Mouse (Mus musculus) erythroid progenitor cell, adult 5-6 weeks (primary cell): Measurements from ENCODE around the gene Spaca1. TPM values are rescaled to one million over a fixed set of nuclear protein-coding genes. Genes with fewer than 3 reads are reported as not detected.
"Not testable (repeated sequence)": the region's sequence is repeated elsewhere in the genome, so short reads cannot be mapped to it uniquely, and the experiment has no call there.

Experiments used
- ATAC-seq: replicated peaks from 2 replicates; pipeline ENCODE4 v1.8.0; 2016; ENCODE audit warnings: moderate number of reproducible peaks, mild to moderate bottlenecking, moderate TSS enrichment, inconsistent platforms; ENCODE audit not compliant: poor library complexity, low FRiP score, severe bottlenecking
- total RNA-seq, 2 experiments: library from RNA; stranded (forward) in 1 of 2; stranded (reverse) in 1 of 2; fragments of 150-400 nt in 1 of 2; fragments of 186-747, 209-891 nt in 1 of 2; gene quantifications; 2 replicates each; pipeline versions ENCODE4 v1.2.3 to v1.2.4; 2015 to 2017; ENCODE audit warnings: low replicate concordance in 2 of 2

Spaca1 gene
- total RNA-seq (2015; ENCODE audit: low replicate concordance) (not detected in 2 replicates), total RNA-seq (2017; ENCODE audit: low replicate concordance) (not detected in 2 replicates)

DNA sequence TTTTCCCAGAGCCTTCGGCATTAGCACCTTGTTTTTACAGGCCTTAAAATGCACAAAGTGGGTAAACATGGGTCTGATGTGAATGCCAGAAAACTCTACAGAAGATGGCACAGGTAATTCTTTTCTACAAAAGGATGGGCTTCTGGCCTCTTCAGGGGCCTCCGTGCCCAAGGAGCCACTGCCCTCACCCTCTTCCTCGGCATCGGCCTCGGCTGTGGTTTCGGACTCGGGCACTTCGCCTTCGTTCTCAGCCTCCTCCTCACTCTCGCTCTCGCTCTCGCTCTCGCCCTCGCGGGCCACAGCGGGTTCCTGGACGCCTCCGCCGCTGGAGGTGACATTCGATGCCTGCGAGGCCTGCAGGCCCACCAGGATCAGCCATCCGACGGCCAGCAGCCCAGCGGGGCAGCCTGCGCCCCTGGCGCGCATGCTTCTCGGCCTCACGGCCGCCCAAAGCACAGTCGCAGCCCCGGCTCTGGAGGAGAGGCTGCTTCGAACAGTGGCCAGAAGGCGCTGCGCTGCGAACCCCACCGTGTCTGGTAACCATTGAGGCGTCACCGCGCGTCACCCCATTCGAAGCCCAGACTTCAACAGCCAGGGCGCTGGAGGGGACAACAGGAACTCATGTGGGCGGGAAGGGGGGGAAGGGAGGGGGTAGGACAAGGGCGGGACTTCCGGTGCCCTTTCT is at the start of gene Spaca1:
Gene Spaca1, minus strand, starts transcription at position 621 of the 685 bp plus-strand sequence.
- no peak for ATAC-seq

DNA sequence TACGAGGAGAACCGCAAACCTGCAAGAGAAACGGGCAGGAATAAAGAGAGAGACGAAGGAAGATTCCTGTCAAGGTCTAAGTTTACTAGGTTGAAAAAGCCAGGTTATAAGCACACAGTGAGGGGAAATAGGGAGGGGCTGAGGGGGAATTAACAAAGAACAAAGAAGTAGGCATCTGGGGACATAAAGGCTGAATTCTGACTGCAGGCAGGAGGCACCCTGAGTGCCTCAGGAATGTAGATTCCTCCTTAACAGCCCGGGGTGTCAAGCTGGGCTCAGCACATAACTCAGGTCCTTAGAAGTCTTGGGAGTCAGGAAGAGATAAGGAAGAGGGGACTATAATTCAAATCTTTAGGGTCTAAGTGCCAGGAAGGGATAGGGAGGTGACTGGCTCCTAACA is 37.3 kb upstream of the Spaca1 start:
- not testable (repeated sequence) for ATAC-seq

DNA sequence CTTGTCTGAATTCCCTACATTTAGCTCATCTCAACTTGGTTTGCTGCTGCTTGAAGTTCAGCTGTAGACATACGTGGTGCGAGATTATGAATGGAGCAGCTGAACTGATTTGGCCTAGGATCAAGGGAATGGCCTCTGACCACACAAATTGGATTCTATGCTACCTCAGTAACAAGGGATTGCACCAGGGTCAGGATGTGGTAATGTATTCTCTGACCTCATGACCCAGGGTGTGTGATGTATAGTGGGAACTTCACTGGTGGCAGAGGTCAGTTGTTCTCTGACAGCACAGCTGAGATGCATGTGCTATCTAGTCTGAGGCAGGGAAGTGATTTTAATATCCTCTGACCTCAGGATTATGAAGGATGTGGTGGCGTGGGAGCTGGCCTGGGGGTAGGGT is 31.1 kb upstream of the Spaca1 start:
- no peak for ATAC-seq

DNA sequence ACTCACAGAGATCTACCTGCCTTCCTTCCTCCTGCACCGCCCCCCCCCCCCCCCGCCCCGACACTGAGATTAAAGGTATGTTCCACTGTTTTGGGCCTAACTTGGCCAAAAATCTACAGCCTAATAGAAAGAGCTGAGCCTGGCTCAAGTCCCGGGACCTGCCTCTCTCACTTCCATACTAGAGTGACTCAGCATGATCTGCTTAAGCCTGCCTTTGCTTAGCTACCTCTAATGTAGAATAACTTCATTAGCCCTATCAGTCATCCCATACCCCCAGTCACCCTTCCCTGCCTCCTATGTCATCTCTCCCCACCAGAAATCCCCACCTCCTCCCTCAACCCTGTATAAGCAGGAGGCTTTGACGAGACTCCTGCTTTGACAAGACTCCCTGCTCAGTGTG is 19.0 kb upstream of the Spaca1 start:
- ATAC-seq: no peak

DNA sequence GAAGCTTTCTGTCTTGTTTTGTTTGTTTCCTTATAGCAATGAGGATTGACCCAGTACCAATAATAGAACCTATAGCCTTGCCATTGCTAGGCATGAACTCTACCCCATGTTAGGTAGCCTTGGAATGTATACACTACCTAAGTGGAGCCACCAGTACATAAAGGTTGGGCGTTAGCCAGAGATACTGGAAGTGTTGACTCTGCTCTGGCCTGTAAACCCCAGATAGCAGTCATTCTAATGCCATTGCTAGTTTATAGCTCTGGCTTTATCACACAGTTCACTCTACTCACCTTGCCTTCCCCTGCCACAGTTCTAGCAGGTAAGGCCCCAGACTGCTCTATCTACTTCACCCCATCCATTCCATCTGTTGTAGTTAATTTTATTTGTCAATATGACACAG is 8.3 kb upstream of the Spaca1 start:
- no peak for ATAC-seq

DNA sequence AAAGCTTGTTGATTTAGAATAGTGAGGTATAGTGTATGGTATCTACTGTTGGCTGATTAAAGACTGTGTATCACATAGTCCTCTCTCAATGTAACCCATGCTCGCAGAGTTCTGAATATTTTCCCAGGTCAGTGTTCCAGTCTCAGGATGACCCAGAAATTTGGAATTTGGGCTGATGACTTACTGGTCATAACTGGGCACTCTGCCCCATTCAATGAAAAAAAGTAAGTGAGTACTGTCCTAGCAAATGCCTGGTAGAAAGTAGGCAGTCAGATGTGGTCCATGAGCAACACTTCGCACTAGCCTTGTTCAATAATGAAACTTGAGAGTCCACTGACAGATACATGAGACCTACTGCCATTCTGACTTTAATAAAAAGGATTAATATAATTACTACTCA is 23.2 kb downstream of the Spaca1 start:
- no peak for ATAC-seq

DNA sequence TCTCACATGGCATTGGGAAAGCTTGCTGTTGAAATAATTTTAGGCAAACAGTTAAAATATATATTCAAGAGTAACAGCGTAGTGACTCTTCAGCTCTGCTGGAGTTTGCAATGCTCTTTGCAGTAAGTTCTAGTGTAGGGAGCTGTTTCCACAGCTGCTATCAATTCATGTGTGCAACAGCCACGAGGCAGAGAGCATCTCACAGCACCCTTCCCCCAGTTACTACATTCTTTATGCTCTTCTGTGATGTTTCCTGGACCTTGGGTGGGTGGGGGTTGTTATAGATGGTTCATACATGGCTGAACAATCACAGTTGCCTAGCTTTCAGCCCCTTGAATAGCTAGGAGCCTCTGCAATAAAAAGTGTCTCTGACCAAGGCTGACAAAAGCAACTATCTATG is 28.5 kb downstream of the Spaca1 start:
- ATAC-seq: no peak

DNA sequence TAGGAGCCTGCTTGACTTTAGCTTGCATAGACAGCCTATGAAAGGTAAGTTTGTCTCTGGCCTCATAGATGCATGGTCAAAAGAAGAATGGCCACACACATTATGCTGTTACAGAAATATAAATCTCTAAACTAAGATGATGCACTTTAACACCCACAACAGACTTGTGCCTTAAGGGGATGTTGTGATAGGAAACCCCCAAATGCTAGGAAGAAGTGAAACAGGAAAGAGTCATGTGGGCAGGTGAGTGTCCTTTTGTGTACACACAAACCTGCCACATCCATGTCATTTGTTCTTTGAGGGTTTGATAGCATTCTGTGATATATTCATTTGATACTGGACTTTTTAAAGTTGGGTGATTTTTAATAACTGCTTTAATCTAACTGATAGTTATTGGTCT is 53.6 kb downstream of the Spaca1 start:
- ATAC-seq: no peak

DNA sequence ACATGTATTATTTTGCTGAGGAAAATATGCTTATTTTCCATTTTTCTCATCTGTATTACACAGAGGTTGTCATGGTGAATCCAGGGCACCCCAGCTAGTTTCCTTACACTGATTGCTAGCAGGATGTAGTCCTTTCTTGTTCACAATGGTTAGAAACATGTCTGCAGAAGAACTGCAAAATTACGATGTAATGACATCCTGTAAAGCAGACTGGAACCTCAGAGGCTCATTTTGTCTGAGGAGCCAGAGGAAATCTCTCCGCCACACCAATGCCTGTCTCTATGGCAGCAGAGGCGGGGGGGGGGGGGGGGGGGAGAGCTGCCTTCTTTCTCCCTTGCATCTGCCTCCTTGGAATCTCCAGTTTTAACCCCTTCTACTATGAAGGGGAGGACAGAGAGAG is 57.3 kb downstream of the Spaca1 start:
- ATAC-seq: no peak

DNA sequence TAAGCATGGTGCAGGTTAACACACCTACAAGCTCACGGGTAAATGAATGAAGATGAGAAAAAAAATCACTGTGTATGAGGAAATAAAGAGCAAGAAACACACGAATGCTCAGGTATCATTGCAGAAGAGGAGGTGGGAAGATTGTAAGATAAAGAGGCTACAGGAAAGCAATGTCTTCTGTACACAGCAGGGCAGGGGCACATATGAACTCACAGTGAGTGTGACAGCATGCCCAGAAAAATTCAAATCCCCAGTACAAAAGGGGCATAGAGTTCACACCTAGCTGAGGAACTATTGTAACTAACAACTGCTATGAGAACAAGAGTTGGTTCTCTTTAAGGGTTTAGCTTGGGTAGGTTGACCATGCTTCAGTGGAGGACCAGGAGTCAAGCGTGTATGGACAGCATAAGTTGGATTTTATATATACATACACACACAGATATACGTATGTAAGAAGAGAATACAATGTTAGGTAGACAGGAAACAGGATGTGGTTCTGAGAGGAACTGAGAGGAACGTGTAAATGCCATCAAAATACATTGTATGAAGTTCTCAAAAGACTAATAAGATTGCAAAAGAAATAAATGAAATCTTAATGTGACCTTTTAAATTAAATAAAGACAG is 61.4 kb downstream of the Spaca1 start:
- no peak for ATAC-seq

Other genes starting within 250 kb of the Spaca1 start
- gene Cnr1, start 125.6 kb downstream of the Spaca1 start, total RNA-seq (2015; ENCODE audit: low replicate concordance): not detected in 2 replicates
- not detected in 2 replicates for gene Cnr1, start 125.6 kb downstream of the Spaca1 start, total RNA-seq (2017; ENCODE audit: low replicate concordance)